Mouse (Mus musculus): ENCODE data around the gene Asphd1. TPM values are rescaled to one million over a fixed set of nuclear protein-coding genes. Genes with fewer than 3 reads are reported as not detected.

The Asphd1 gene
- not detected in 2 replicates for polyA plus RNA-seq (2015; fragmentation: Nextera tagmentation; extraction: Ambion mirVana)

GRCm38 (mm10) chr7:126949403-126949792 is at the start of gene Asphd1:
Gene Asphd1, minus strand, starts transcription at chr7:126949582.
- no peak for DNase-seq (ENCODE audit: low spot score)

- DNase-seq (ENCODE audit: low spot score), result no peak
Measured at GRCm38 (mm10) chr7:126996449-126996848, 47.1 kb upstream of the Asphd1 start.

DNA sequence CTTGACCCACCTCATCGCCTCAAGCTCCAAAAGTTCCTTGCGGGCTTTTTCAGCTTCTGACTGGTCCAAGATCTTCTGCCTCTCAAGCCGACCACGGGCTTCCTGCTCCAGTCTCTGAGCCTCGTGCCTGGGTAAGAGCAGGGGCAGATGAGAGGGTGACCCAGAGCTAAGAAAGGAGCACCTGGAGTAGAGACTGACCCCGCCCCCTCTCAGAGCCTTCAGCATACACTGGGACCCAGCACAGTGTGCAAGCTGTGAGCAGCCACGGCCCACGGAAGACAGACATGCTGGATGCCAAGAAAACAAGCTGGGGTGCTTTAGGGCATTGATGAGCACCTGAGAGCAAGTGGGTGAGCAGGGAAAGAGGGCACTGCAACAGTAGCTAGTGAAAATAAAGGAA is 39.4 kb upstream of the Asphd1 start:
- DNase-seq (ENCODE audit: low spot score), result no peak

- peak; percentile 32 for DNase-seq (ENCODE audit: low spot score)
Measured at GRCm38 (mm10) chr7:126986319-126986718, 36.9 kb upstream of the Asphd1 start.

DNA sequence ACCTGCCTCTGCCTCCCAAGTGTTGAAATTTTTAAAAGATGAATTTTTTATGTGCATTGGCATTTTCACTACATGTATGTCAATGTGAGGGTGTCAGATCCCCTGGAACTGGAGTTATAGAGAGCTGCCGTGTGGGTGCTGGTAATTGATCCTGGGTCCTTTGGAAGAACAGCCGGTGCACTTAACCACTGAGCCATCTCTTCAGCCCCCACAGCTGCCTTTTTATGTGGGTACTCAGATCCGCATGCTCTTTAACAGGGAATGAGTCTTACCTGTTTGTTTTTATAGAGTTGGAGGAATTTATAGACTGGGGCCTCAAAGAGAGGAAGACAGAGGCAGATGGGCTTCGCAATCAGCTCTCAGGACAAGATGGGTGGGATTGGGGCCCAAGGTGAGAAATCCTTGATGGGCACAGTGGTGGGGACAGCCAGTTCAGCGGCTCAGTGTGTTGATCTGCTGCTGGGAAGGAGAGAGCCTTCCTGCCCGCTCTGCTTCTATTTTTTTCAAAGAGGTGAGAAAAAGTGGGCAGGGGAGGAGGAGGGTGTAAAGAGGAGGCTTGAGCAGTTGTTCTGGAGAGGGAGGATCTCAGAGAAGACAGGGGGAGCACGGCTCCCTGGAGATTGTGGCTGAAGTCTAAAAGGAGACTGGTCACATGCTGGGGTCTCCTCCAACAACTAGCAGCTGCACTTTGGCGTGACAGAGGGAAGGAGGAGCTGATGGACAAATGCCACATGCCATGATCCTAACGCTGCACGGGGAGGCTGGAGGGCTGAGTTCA is 35.5 kb upstream of the Asphd1 start:
- DNase-seq (ENCODE audit: low spot score), result no peak

- no peak for DNase-seq (ENCODE audit: low spot score)
Measured at GRCm38 (mm10) chr7:126983113-126983512, 33.7 kb upstream of the Asphd1 start.

DNA sequence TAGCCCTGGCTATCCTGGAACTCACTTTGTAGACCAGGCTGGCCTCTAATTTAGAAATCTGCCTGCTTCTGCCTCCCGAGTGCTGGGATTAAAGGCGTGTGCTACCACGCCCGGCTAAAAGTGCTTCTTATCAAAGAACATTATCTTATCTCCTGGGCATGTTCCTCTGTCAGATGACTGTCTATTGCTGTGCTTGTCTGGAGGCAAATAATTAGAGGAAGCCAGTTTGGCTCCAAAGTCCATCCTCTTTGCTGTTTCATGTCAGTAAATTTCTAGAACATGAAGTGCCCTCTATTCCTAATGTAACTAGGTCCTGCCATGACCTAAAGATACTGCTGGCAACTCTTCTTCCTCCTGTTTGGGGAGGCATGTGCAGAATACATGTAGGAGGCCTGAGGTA is 32.7 kb upstream of the Asphd1 start:
- DNase-seq (ENCODE audit: low spot score), result no peak

GRCm38 (mm10) chr7:126981601-126982000 is 32.2 kb upstream of the Asphd1 start:
- DNase-seq (ENCODE audit: low spot score), result no peak

DNA sequence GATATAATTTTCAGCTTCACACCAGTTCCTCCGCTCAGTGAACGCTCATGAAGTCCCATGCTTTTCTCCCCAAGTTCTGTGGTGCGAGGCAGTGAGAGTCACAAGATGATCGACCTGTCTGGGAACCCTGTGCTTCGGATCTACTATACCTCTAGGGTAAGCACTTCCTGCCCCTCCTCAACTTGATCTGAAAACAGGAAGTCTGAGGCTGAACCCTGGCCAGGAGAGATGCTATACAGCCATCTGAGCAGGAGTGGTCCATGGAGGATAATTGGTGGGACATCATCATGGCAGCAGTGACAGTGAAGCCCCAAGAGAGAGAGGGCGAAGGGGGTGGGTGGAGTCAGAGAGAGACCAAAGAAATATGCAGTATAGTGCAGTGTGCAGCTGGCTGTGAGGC is 29.5 kb upstream of the Asphd1 start:
- DNase-seq (ENCODE audit: low spot score), result no peak

DNA sequence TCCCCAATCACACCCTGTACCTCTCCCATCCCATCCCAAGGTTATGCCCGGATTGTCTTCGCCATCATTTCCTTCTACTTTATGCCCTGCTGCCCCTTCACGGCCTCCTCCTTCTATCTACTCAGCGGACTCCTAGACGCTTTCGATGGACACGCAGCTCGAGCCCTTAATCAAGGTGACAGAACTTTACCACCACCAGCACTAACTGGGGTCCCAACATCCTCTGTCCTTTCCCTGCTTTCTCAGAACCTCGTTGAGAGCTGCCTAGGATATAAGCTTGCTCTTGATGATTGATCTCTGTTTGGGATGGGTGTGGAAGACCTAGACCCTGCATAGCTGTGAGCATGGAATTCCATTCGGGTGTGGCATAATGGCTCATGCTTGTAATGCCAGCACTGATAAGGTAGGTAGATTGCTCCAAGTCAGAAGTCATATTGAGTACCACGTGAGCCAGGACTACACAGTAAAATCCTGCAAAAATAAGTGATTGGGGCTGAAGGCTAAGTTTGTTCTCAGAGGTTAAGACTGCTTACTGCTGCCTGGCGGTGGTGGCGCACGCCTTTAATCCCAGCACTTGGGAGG is 27.6 kb upstream of the Asphd1 start:
- no peak for DNase-seq (ENCODE audit: low spot score)

GRCm38 (mm10) chr7:126975950-126976866 is 26.8 kb upstream of the Asphd1 start, which contains the start of gene Cdiptos:
Gene Cdiptos, minus strand, starts transcription at chr7:126976098.
- peak; percentile 97 for DNase-seq (ENCODE audit: low spot score)

DNA sequence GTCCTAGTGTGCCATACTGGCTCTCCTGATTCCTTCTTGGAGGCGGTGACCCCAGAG is 26.3 kb upstream of the Asphd1 start, which contains the start of gene Cdipt:
Gene Cdipt, plus strand, starts transcription at position 22 of the 57 bp plus-strand sequence.
- no peak for DNase-seq (ENCODE audit: low spot score)

- DNase-seq (ENCODE audit: low spot score), result no peak
Measured at GRCm38 (mm10) chr7:126975493-126975892, 26.1 kb upstream of the Asphd1 start.

GRCm38 (mm10) chr7:126967361-126967760 is 18.0 kb upstream of the Asphd1 start:
- no peak for DNase-seq (ENCODE audit: low spot score)

DNA sequence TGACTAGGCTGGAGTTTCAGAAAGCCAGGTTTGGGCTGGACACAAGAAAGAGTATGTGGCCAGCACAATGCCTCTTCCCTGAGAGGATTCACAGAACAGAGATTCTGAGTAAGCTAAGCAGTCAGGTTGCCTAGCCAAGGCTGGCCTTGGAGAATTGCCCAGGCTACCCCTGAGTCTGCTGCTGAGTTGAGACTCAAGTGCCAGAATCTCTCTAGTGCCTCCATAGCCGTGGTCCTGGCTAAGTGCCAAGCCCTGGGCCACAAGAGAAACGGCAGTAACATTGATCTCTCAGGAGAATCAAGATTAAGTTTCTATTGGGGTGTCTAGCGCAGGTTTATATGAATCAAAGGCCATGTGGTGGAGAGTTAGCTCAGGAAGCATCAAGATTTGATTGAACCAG is 16.2 kb upstream of the Asphd1 start:
- DNase-seq (ENCODE audit: low spot score), result no peak

DNA sequence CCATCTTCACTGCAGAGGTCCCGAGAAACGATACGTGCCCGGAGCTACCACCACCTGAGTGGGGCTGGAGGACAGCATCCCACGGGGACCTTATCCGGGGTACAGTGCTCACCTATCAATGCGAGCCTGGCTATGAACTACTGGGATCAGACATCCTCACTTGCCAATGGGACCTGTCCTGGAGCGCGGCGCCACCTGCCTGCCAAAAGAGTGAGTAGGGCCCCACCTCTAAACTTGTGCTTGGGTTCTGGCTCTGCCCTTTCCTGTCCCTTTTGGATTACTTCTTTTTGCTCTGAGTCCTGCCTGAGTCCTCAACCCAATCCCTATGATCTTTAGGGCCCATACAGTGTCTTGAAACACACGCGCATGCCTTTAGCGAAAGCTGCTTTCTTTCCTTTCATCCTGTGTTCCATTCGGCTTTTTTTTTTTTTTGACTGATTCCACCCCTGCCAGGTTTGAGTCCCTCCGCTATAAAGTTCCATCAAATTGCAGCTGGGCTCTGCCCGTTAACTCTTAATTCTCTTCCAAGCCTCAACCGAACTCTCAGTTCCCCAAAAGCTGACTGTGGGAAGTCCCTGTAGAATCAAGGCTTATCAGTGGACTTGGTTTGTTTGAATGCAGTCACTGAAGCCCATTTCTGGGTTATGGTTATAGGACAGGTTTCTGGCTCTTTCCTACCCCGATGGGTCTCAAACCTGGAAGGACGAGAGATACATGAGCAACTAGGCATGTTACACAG is 14.3 kb upstream of the Asphd1 start:
- DNase-seq (ENCODE audit: low spot score), result peak; percentile 19

DNA sequence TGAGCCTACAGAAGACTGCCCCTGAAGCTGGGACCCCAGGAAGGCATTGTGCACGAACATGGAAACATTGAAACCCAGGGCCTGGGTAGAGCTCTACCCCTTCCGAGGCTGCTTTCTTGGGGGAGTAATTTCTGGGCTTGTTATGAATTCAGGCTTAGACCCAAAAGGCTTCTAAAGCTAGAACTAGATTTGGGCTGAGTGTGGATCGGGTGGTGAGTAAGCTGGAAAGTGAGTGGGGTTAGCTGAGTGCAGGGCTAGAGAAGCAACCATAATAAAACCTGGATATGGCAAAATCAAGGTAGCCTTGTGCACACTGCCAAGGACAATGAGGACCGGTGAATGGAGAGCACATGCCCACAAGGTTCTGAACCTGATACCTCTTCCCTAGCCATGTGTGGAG is 12.6 kb upstream of the Asphd1 start:
- DNase-seq (ENCODE audit: low spot score), result no peak

GRCm38 (mm10) chr7:126961095-126961494 is 11.7 kb upstream of the Asphd1 start:
- DNase-seq (ENCODE audit: low spot score), result no peak

DNA sequence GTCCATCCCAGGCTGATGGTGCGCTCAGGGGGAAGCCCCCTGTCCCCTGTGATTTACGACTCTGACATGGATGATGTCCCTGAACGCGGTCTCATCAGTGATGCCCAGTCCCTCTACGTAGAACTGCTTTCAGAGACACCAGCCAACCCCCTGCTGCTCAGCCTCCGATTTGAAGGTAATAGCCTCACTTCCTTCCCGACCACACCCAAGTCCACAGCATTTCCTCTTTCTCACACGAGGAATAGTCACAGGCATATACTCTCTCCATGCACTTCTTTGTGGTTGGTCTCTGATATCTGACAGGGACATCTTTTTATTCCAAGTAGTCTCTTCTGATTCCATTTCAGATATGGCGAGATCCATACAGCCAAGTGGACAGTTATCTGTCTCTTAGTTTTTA is 10.4 kb upstream of the Asphd1 start:
- no peak for DNase-seq (ENCODE audit: low spot score)

DNA sequence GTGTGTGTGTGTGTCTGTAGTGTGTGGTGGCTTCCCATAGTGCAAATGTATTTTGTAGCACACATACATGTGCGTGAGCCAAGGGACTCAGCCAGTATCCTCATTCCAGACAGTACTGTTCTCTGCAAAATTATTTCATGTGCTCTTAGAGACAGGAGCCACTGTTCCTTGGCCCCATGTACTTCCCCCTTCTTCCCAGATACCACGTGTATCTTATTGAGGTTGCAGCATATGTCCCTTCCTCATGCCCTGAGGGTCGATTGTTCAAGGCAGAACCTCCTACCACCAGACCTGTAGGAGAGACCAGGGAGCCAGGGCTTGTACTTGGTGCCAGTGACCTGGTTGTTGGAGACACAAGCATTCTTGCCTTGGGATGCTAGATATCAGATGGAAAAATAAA is 5.7 kb upstream of the Asphd1 start:
- DNase-seq (ENCODE audit: low spot score), result no peak

- peak; percentile 17 for DNase-seq (ENCODE audit: low spot score)
Measured at GRCm38 (mm10) chr7:126952646-126953045, 3.3 kb upstream of the Asphd1 start.

DNA sequence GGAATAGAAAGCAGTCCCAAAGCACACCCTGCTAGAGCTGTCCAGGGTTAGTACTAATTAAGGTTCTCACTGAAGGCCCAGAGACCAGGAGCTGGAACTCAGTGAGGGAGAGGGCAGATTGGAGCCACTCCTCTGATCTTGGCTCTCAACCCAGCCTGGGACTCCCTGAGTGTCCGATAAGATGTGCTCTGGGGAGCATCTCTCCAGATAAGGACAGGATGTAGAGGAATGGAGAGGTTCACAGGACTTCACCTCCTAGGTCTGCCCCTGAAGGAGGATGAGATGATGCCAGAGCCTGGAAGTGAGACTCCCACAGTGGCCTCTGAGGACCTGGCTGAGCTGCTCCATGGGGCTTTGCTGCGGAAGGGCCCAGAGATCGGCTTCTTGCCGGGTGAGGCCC is 2.4 kb upstream of the Asphd1 start:
- DNase-seq (ENCODE audit: low spot score), result no peak
